In the genomic region with DNA sequence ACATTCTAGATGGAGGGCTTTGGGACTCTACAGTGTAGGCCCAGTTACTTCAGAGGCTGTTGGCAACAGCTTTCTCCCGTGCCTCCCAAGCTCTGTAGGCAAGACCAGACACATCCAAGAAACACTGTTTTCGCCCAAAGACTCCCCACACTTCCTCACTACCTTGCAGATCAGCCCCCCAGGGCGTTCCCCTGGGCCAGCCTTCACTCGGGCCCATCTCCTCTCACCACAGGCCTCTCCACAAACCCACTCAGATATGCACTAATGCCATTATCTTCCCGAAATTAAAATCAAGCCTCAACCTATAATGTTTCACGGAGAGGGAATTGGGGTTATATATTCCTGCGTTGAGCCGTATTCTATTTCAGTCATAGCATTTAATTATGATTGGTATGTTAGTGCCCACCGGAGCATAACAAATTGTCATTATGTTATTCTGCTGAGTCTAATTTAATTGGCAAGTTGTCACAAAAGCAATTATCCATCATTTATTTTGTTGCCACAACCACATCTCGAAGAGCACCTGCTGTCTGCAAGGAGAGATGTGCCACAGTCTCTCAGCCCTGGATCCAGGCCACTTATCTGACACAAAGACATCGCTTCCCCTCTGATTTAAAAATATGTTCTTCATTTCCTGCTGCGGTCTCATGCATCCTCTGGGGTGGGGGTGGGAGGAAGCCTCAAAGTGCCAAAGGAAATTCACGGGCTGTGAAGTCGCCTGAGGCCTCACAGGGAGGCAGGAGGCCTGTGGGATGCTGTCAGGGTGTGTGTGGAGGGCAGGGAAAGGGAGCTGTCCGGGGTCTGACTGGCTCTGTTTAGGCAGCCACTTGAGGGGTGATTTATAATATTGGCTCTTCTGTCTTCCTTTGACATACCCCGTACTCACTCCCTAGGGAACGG, we compare ENCODE assay signal across 8 mouse cellular contexts. TPM values are rescaled to one million over a fixed set of nuclear protein-coding genes. Genes with fewer than 3 reads are reported as not detected.
DNase-seq lines count a peak whose midpoint lies in the region; ATAC-seq and TF ChIP-seq lines count a peak whose summit lies in the region.

No protein-coding gene starts in this region.

- no peaks in the 10 kb centered on the region for H3K27me3 ChIP-seq in forebrain, postnatal 0 days (ENCODE audit: insufficient read depth, low read length)
- no peaks in the 10 kb centered on the region for H3K27me3 ChIP-seq in limb, embryonic 12.5 days

- H3K9me3 ChIP-seq in forebrain, postnatal 0 days (ENCODE audit: low read length): no peaks in the 10 kb centered on the region
- H3K9me3 ChIP-seq in limb, embryonic 12.5 days: no peaks in the 10 kb centered on the region

- H3K4me2 ChIP-seq in forebrain, postnatal 0 days (ENCODE audit: low read depth): no peak overlapping the region
- H3K4me2 ChIP-seq in limb, embryonic 12.5 days: no peak overlapping the region

- no peak for TF ChIP-seq CTCF in forebrain, postnatal 0 days (IDR thresholded peaks at IDR 0.05; ENCODE audit: low read depth)

- peaks cover 6% of the 10 kb centered on the region; the same call in 1 of the 2 replicates for H3K4me1 ChIP-seq in forebrain, postnatal 0 days (ENCODE audit: insufficient read depth)
- H3K4me1 ChIP-seq in limb, embryonic 12.5 days (replicated peaks): peaks cover 34% of the 10 kb centered on the region

- 17% methylated on average over 17 of the region's 17 CpGs for WGBS in forebrain, postnatal 0 days
- WGBS in limb, embryonic 12.5 days: 46% methylated on average over 17 of the region's 17 CpGs

- H3K27ac ChIP-seq in forebrain, postnatal 0 days (ENCODE audit: low read depth, low read length): peak overlapping the region; percentile 21; the same call in 1 of the 2 replicates
- 0 out of 2 replicates have a peak overlapping the region, but pooled peaks have one; percentile 56 for H3K27ac ChIP-seq in limb, embryonic 12.5 days

- DNase-seq in spleen, adult 18-20 months: peak; percentile 42
- DNase-seq in spleen, adult 12 weeks (ENCODE audit: low spot score): no peak
- peak; percentile 43 for DNase-seq in forebrain, postnatal 0 days
- peak; percentile 44 for DNase-seq in neural tube, embryonic 10.5 days (ENCODE audit: extremely low spot score, low spot score)
- DNase-seq in natural killer cell, adult 2 months (ENCODE audit: low spot score in 2 of 2): no peak
- DNase-seq in adrenal gland, adult 2 months: no peak
- no peak for DNase-seq in left cerebral cortex, adult 9 months (ENCODE audit: low spot score in 2 of 2)

- peak; percentile 70; the same call in 1 of the 2 replicates for ATAC-seq in forebrain, postnatal 0 days
- no peak for ATAC-seq in limb, embryonic 12.5 days (ENCODE audit: insufficient number of reproducible peaks, insufficient read depth, low FRiP score, low TSS enrichment, low read depth)

- H3K4me3 ChIP-seq in forebrain, postnatal 0 days (ENCODE audit: low read depth, low read length): no peak overlapping the region
- no peak overlapping the region for H3K4me3 ChIP-seq in limb, embryonic 12.5 days (replicated peaks)

- no peaks in the 10 kb centered on the region for H3K36me3 ChIP-seq in forebrain, postnatal 0 days (ENCODE audit: insufficient read depth)
- no peaks in the 10 kb centered on the region for H3K36me3 ChIP-seq in limb, embryonic 12.5 days

- no peak overlapping the region for H3K9ac ChIP-seq in forebrain, postnatal 0 days
- no peak overlapping the region for H3K9ac ChIP-seq in limb, embryonic 12.5 days (replicated peaks)

RNA-seq across cellular contexts. Expression of a gene that starts 29.6 kb away (rescaled TPM):
- total RNA-seq in forebrain, postnatal 0 days (2014; rRNA removed): 39.0 and 57.5 TPM in 2 replicates
- polyA plus RNA-seq in forebrain, postnatal 0 days (2015; fragmentation: Nextera tagmentation; extraction: Ambion mirVana): 70.7 and 71.5 TPM in 2 replicates
- polyA plus RNA-seq in limb, embryonic 12.5 days (2016; fragmentation: Nextera tagmentation; extraction: Ambion mirVana): 53.2 and 59.5 TPM in 2 replicates
- total RNA-seq in adrenal gland, adult 2 months (2021): 100 to 1,000 TPM; 194 to 208 TPM
- polyA plus RNA-seq in adrenal gland, adult 2 months (2012; rRNA removed): 44.9 and 51.2 TPM in 2 replicates

Comparison
In these comparisons a context has a peak if more than half of its experiments do, and no peak if none do; other contexts are left out.
1. DNase-seq: peak in spleen, adult 18-20 months (2 of 2), forebrain, postnatal 0 days (single experiment) and neural tube, embryonic 10.5 days (single experiment); none in spleen, adult 12 weeks (single experiment), natural killer cell, adult 2 months (0 of 2), adrenal gland, adult 2 months (single experiment) and left cerebral cortex, adult 9 months (0 of 2).